Mouse (Mus musculus): ENCODE data around the gene Setx. TPM values are rescaled to one million over a fixed set of nuclear protein-coding genes. Genes with fewer than 3 reads are reported as not detected.
"Not testable (repeated sequence)": the region's sequence is repeated elsewhere in the genome, so short reads cannot be mapped to it uniquely, and the experiment has no call there.

The Setx gene
- 10.9 and 12.7 TPM in 2 replicates for polyA plus RNA-seq (2015; fragmentation: Nextera tagmentation; extraction: Ambion mirVana)

- peak within 1 kb of the TSS; percentile 84 for H3K4me2 ChIP-seq
- ATAC-seq (ENCODE audit: low read depth), result no peak
- H3K9ac ChIP-seq, result peak within 1 kb of the TSS; percentile 91
- H3K4me1 ChIP-seq (replicated peaks), result peaks cover 14% of the 10 kb centered on the region
- 68% methylated on average over 14 of the region's 14 CpGs for WGBS
- no peaks in the 10 kb centered on the region for H3K27me3 ChIP-seq
- H3K27ac ChIP-seq (replicated peaks), result peak within 1 kb of the TSS; percentile 94
- H3K4me3 ChIP-seq, result peak within 1 kb of the TSS; percentile 89
- no peaks in the 10 kb centered on the region for H3K9me3 ChIP-seq
- H3K36me3 ChIP-seq, result peaks cover 17% of the 10 kb centered on the region
Observed at GRCm38 (mm10) chr2:29123907-29124569, at the start of gene Setx. Setx (plus strand) TSS chr2:29124181.

DNA sequence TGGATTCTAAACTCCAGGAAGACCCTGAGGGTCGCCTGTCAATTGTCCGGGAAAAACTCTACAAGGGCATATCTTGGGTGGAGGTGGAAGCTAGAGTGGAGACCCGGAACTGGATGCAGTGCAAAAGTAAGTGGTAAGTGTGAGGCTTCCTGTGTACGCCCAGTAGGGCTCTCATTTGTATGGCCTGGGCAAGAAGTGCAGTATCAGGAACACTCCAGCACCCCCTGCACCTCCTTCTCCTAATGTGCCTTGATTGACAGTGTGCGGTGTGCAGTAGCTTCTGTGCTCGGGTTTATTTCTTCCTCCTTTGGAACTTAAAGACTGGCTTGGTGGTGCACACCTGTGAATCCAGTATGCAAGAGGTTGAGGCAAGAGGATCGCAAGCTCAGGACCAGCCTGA lies 49.3 kb upstream of the Setx start:
- Histone ChIP-seq H3K27me3 (no peaks in the 10 kb centered on the region), H3K4me3 (no peak overlapping the region), H3K4me1 (replicated peaks) (no peaks in the 10 kb centered on the region), H3K36me3 (peaks cover 90% of the 10 kb centered on the region), H3K9ac (no peak overlapping the region), H3K4me2 (no peak overlapping the region), H3K27ac (replicated peaks) (no peak overlapping the region), H3K9me3 (no peaks in the 10 kb centered on the region)
- ATAC-seq (ENCODE audit: low read depth), result no peak
- 95% methylated on average over 7 of the region's 7 CpGs for WGBS

DNA sequence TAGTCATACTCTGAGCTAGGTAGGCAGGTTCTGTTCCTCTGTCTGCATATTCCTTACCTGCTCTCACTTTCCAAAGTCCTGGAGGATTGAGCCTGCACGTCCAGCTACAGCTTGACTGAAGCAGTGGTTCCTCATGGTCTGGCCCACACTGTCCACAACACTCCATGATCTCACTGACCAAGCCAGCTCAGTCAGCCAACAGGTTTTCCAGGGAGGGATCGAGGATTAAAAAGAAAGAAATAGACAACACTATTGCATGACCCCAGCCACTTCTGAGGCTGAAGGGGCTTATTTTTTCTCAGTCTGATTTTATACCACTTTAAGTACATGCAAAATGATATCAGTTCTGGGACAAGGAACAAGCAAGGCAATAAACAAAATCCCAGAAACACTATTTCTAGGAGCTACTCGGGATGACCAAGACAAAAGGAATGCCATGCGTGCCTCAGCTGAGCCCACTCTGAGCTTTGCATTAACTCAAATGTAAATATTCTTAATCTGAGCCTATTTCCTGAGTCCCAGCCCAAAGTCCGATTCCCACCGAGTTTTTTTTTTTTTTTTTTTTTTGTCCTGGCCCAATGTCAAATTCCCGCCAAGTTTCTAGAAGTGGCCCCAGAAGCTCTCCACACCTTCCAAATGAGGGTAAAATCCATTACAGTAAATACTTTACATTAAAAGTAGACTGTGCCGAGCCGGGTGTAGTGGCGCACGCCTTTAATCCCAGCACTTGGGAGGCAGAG lies 48.5 kb upstream of the Setx start:
- Histone ChIP-seq H3K27me3 (no peaks in the 10 kb centered on the region), H3K4me2 (no peak overlapping the region), H3K27ac (replicated peaks) (no peak overlapping the region), H3K4me3 (no peak overlapping the region), H3K36me3 (peaks cover 91% of the 10 kb centered on the region), H3K9ac (no peak overlapping the region), H3K4me1 (replicated peaks) (no peaks in the 10 kb centered on the region), H3K9me3 (no peaks in the 10 kb centered on the region)
- WGBS, result 89% methylated on average over 11 of the region's 11 CpGs
- no peak for ATAC-seq (ENCODE audit: low read depth)

DNA sequence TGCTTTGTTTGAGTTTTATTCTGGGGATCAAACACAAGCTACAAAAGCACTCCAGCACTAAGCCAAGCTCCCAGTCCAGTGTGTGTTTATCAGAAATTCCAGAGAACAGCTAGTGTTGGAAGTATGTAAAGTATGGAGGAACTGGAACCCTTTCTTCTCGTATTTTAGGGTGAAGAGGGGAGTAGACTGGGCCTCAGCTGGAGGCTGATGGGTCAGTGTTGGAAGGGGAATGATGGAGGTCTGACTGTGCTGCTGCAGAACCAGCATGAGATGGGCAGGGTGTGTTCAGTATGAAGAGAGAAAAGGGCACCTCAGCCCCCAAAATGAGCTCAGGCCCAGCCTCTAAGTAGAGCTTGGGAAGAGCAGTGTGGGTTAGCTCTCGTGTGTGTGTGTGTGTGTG lies 47.8 kb upstream of the Setx start:
- Histone ChIP-seq H3K9me3 (no peaks in the 10 kb centered on the region), H3K27me3 (no peaks in the 10 kb centered on the region), H3K4me1 (replicated peaks) (no peaks in the 10 kb centered on the region), H3K9ac (no peak overlapping the region), H3K27ac (replicated peaks) (no peak overlapping the region), H3K4me2 (no peak overlapping the region), H3K36me3 (peaks cover 91% of the 10 kb centered on the region), H3K4me3 (no peak overlapping the region)
- 86% methylated on average over 2 of the region's 2 CpGs for WGBS
- no peak for ATAC-seq (ENCODE audit: low read depth)

GRCm38 (mm10) chr2:29081965-29082364 lies 42.0 kb upstream of the Setx start:
- no peak for ATAC-seq (ENCODE audit: low read depth)
- peaks cover 90% of the 10 kb centered on the region for H3K36me3 ChIP-seq
- H3K27me3 ChIP-seq, result no peaks in the 10 kb centered on the region
- H3K27ac ChIP-seq (replicated peaks), result no peak overlapping the region
- H3K4me3 ChIP-seq, result no peak overlapping the region
- no peaks in the 10 kb centered on the region for H3K9me3 ChIP-seq
- no peaks in the 10 kb centered on the region for H3K4me1 ChIP-seq (replicated peaks)
- H3K4me2 ChIP-seq, result no peak overlapping the region
- WGBS, result 66% methylated on average over 3 of the region's 3 CpGs
- H3K9ac ChIP-seq, result no peak overlapping the region

GRCm38 (mm10) chr2:29086026-29086425 lies 38.0 kb upstream of the Setx start:
- no peak for ATAC-seq (ENCODE audit: low read depth)
- peaks cover 62% of the 10 kb centered on the region for H3K36me3 ChIP-seq
- H3K27ac ChIP-seq (replicated peaks), result no peak overlapping the region
- H3K27me3 ChIP-seq, result no peaks in the 10 kb centered on the region
- H3K9ac ChIP-seq, result no peak overlapping the region
- no peaks in the 10 kb centered on the region for H3K9me3 ChIP-seq
- 98% methylated on average over 7 of the region's 7 CpGs for WGBS
- no peaks in the 10 kb centered on the region for H3K4me1 ChIP-seq (replicated peaks)
- no peak overlapping the region for H3K4me3 ChIP-seq
- no peak overlapping the region for H3K4me2 ChIP-seq

GRCm38 (mm10) chr2:29089276-29089675 lies 34.7 kb upstream of the Setx start:
- WGBS, result 79% methylated on average over 6 of the region's 6 CpGs
- not testable (repeated sequence) for ATAC-seq (ENCODE audit: low read depth); H3K4me2 ChIP-seq; H3K4me3 ChIP-seq; H3K27me3 ChIP-seq; H3K27ac ChIP-seq (replicated peaks); H3K9ac ChIP-seq; H3K4me1 ChIP-seq (replicated peaks); H3K9me3 ChIP-seq
- peaks cover 31% of the 10 kb centered on the region for H3K36me3 ChIP-seq

DNA sequence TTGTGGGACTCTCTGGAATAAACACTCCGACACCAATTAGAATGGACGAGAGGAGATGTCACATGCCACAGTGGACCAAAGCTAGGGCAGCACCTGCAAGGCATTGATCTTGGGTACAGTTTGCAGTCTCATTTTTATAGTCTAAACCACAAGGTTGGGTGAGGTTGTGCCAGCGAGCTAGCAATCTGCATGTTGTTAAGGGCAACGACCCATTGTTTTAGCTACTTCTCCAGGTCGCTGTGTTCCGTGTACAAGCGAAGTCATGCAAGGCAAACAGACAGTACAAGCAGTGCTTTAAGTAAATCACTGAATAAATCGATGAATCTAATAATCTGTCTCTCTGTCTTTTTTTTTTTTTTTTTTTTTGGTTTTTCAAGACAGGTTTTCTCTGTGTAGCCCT lies 28.3 kb upstream of the Setx start:
- H3K9me3 ChIP-seq, result no peaks in the 10 kb centered on the region
- WGBS, result 88% methylated on average over 8 of the region's 8 CpGs
- H3K27ac ChIP-seq (replicated peaks), result no peak overlapping the region
- no peaks in the 10 kb centered on the region for H3K27me3 ChIP-seq
- no peak overlapping the region for H3K9ac ChIP-seq
- peaks cover 4% of the 10 kb centered on the region; the same call in 1 of the 2 replicates for H3K4me1 ChIP-seq (replicated peaks)
- no peak for ATAC-seq (ENCODE audit: low read depth)
- H3K4me2 ChIP-seq, result no peak overlapping the region
- no peaks in the 10 kb centered on the region for H3K36me3 ChIP-seq
- H3K4me3 ChIP-seq, result no peak overlapping the region

GRCm38 (mm10) chr2:29096751-29097150 lies 27.2 kb upstream of the Setx start:
- ATAC-seq (ENCODE audit: low read depth), result no peak
- H3K9me3 ChIP-seq, result no peaks in the 10 kb centered on the region
- H3K27ac ChIP-seq (replicated peaks), result no peak overlapping the region
- no peaks in the 10 kb centered on the region for H3K36me3 ChIP-seq
- H3K4me1 ChIP-seq (replicated peaks), result peaks cover 4% of the 10 kb centered on the region; the same call in 1 of the 2 replicates
- H3K9ac ChIP-seq, result no peak overlapping the region
- no peak overlapping the region for H3K4me2 ChIP-seq
- H3K27me3 ChIP-seq, result no peaks in the 10 kb centered on the region
- no peak overlapping the region for H3K4me3 ChIP-seq
- 66% methylated on average over 4 of the region's 4 CpGs for WGBS

DNA sequence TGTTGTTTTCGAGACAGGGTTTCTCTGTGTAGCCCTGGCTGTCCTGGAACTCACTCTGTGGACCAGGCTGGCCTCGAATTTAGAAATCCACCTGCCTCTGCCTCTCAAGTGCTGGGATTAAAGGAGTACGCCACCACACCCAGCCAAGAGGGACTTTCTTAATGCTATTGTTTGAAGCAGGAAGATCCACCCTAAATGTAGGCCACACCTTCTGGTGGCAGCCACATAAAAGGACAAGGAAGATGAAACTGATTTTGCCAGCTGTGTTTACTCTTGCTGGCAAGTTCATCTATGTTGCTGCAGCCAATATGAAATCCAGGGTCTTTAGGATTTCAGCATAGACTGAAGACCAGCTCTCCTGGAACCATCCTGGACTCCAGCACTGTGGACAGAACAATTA lies 26.5 kb upstream of the Setx start:
- no peak for ATAC-seq (ENCODE audit: low read depth)
- Histone ChIP-seq H3K4me2 (no peak overlapping the region), H3K4me1 (replicated peaks) (peaks cover 4% of the 10 kb centered on the region; the same call in 1 of the 2 replicates), H3K27ac (replicated peaks) (no peak overlapping the region), H3K9me3 (no peaks in the 10 kb centered on the region), H3K9ac (no peak overlapping the region), H3K4me3 (no peak overlapping the region), H3K36me3 (no peaks in the 10 kb centered on the region), H3K27me3 (no peaks in the 10 kb centered on the region)
- 93% methylated on average over 3 of the region's 3 CpGs for WGBS

- H3K27ac ChIP-seq (replicated peaks); H3K9ac ChIP-seq; H3K4me1 ChIP-seq (replicated peaks); H3K9me3 ChIP-seq; H3K4me2 ChIP-seq; H3K4me3 ChIP-seq; H3K27me3 ChIP-seq; ATAC-seq (ENCODE audit: low read depth); H3K36me3 ChIP-seq: not testable (repeated sequence)
- 90% methylated on average over 5 of the region's 5 CpGs for WGBS
Observed at GRCm38 (mm10) chr2:29097955-29098354, 26.0 kb upstream of the Setx start.

DNA sequence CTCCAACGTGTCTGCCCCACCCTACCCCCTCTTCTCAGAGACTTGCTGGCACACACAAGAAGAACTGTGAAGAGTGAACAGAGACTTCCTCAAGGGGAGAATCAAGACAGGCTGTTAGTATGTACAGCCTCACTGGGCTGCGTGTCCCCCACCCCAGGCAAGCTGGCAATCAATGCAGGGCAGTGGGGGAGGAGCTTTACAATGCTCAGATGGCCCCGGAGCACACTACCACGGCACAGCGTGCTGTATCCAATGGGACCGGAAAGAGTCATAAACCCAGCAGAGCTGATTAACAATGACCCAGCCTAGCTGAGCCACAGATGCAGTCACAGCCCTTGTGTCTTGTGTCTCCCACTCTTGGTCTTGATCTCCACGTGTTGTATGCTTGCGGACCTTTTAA lies 25.2 kb upstream of the Setx start:
- Histone ChIP-seq H3K9ac (no peak overlapping the region), H3K4me1 (replicated peaks) (peaks cover 4% of the 10 kb centered on the region; the same call in 1 of the 2 replicates), H3K36me3 (no peaks in the 10 kb centered on the region), H3K4me2 (no peak overlapping the region), H3K27ac (replicated peaks) (no peak overlapping the region), H3K9me3 (no peaks in the 10 kb centered on the region), H3K4me3 (no peak overlapping the region), H3K27me3 (no peaks in the 10 kb centered on the region)
- 27% methylated on average over 8 of the region's 8 CpGs for WGBS
- no peak for ATAC-seq (ENCODE audit: low read depth)
